ENCODE assay signal across 22 mouse cellular contexts in the genomic region with DNA sequence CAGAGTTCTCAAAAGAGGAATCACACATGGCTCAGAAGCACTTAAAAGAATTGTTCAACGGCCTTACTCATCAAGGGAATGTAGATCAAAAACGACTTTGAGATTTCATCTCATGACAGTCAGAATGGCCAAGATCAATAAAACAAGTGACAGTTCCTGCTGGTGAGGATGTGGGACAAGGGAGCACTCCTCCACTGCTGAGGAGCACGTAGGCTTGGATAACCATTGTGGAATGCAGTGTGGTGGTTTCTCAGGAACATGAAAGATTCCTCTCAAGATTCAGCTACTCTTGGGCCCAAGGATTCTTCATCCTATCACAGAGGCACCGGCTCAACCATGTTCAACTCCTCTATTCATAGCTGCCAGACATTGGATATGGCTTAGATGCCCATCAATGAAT.
DNase-seq lines count a peak whose midpoint lies in the region; ATAC-seq lines count a peak whose summit lies in the region.
"Had no signal": no experiment of that assay in that cellular context is flagged by ENCODE, and none has a peak within 500 bp of the region (broad histone marks: within the 10 kb centered on the region; RNA-seq: fewer than 3 reads in every experiment).

No protein-coding gene starts in this region.

- no peak overlapping the region for H3K9ac ChIP-seq in forebrain, embryonic 12.5 days
- no peak overlapping the region for H3K9ac ChIP-seq in forebrain, embryonic 11.5 days (ENCODE audit: low read length)
- no peak overlapping the region for H3K9ac ChIP-seq in neural tube, embryonic 13.5 days
- H3K9ac ChIP-seq in neural tube, embryonic 15.5 days (replicated peaks), result no peak overlapping the region
- H3K9ac ChIP-seq: heart, embryonic 12.5 days; heart, embryonic 15.5 days; hindbrain, embryonic 12.5 days; intestine, embryonic 15.5 days had no signal

- no peak for DNase-seq in forebrain, embryonic 11.5 days (ENCODE audit: low spot score)
- peak; percentile 55 for DNase-seq in heart, embryonic 10.5 days (ENCODE audit: low spot score)
- no peak for DNase-seq in heart, postnatal 14 days
- DNase-seq in neural tube, embryonic 10.5 days (ENCODE audit: extremely low spot score, low spot score), result no peak
- DNase-seq in adrenal gland, postnatal 10 days, result no peak
- DNase-seq: adrenal gland, adult 8-10 months; adrenal gland, postnatal 36 days; cerebellum, adult 18-20 months; cerebellum, adult 9-10 months; cerebellum, postnatal 14 days; gastrocnemius, postnatal 25 days; heart, postnatal 10 days; heart, postnatal 4 days; kidney, adult 2 months had no signal

- no peak for ATAC-seq in forebrain, embryonic 12.5 days (ENCODE audit: low FRiP score)
- ATAC-seq in forebrain, embryonic 11.5 days (replicated peaks; ENCODE audit: low FRiP score), result no peak
- ATAC-seq in neural tube, embryonic 13.5 days (ENCODE audit: low read depth), result no peak
- ATAC-seq in neural tube, embryonic 15.5 days (ENCODE audit: low FRiP score), result no peak
- ATAC-seq: activated CD4-positive, CD25-positive, alpha-beta regulatory T cell, adult 4 months; intestine, embryonic 15.5 days had no signal

- H3K4me1 ChIP-seq in forebrain, embryonic 12.5 days, result peaks cover 21% of the 10 kb centered on the region
- 0 out of 2 replicates have a peak, but pooled peaks cover 2% of the 10 kb centered on the region for H3K4me1 ChIP-seq in forebrain, embryonic 11.5 days (replicated peaks; ENCODE audit: control insufficient read depth, insufficient read depth, low read length)
- H3K4me1 ChIP-seq in heart, embryonic 10.5 days, result peaks cover 10% of the 10 kb centered on the region; the same call in 1 of the 2 replicates
- peaks cover 45% of the 10 kb centered on the region for H3K4me1 ChIP-seq in neural tube, embryonic 13.5 days (replicated peaks)
- H3K4me1 ChIP-seq in neural tube, embryonic 15.5 days, result peaks cover 34% of the 10 kb centered on the region
- H3K4me1 ChIP-seq: intestine, embryonic 15.5 days had no signal

- peak overlapping the region; percentile 65; the same call in 1 of the 2 replicates for H3K27ac ChIP-seq in forebrain, embryonic 12.5 days
- H3K27ac ChIP-seq in forebrain, embryonic 11.5 days (ENCODE audit: low read depth, low read length), result no peak overlapping the region
- no peak overlapping the region for H3K27ac ChIP-seq in heart, embryonic 10.5 days
- H3K27ac ChIP-seq in neural tube, embryonic 13.5 days (replicated peaks), result peak overlapping the region; percentile 84; the same call in 1 of the 2 replicates
- H3K27ac ChIP-seq in neural tube, embryonic 15.5 days (replicated peaks), result peak overlapping the region; percentile 67; the same call in 1 of the 2 replicates
- H3K27ac ChIP-seq: heart, embryonic 15.5 days; hindbrain, embryonic 12.5 days; intestine, embryonic 15.5 days had no signal

- H3K4me3 ChIP-seq in forebrain, embryonic 12.5 days (replicated peaks), result no peak overlapping the region
- no peak overlapping the region for H3K4me3 ChIP-seq in forebrain, embryonic 11.5 days (ENCODE audit: low read depth, low read length)
- H3K4me3 ChIP-seq in heart, embryonic 10.5 days, result no peak overlapping the region
- no peak overlapping the region for H3K4me3 ChIP-seq in neural tube, embryonic 13.5 days
- no peak overlapping the region for H3K4me3 ChIP-seq in neural tube, embryonic 15.5 days (replicated peaks)
- H3K4me3 ChIP-seq: heart, embryonic 12.5 days; heart, embryonic 15.5 days; hindbrain, embryonic 12.5 days; intestine, embryonic 15.5 days had no signal

- H3K27me3 ChIP-seq in forebrain, embryonic 12.5 days, result no peaks in the 10 kb centered on the region
- no peaks in the 10 kb centered on the region for H3K27me3 ChIP-seq in forebrain, embryonic 11.5 days (ENCODE audit: control insufficient read depth, insufficient read depth, low read length)
- no peaks in the 10 kb centered on the region for H3K27me3 ChIP-seq in heart, embryonic 10.5 days (ENCODE audit: insufficient read depth, poor library complexity, severe bottlenecking)
- no peaks in the 10 kb centered on the region for H3K27me3 ChIP-seq in neural tube, embryonic 13.5 days
- H3K27me3 ChIP-seq in neural tube, embryonic 15.5 days (replicated peaks), result no peaks in the 10 kb centered on the region
- H3K27me3 ChIP-seq: heart, embryonic 12.5 days; heart, embryonic 15.5 days; hindbrain, embryonic 12.5 days; intestine, embryonic 15.5 days had no signal

- no peaks in the 10 kb centered on the region for H3K36me3 ChIP-seq in forebrain, embryonic 12.5 days (replicated peaks)
- no peaks in the 10 kb centered on the region for H3K36me3 ChIP-seq in forebrain, embryonic 11.5 days (ENCODE audit: control insufficient read depth, insufficient read depth, low read length)
- no peaks in the 10 kb centered on the region for H3K36me3 ChIP-seq in heart, embryonic 10.5 days
- no peaks in the 10 kb centered on the region for H3K36me3 ChIP-seq in neural tube, embryonic 13.5 days
- H3K36me3 ChIP-seq in neural tube, embryonic 15.5 days, result no peaks in the 10 kb centered on the region
- H3K36me3 ChIP-seq: heart, embryonic 12.5 days; heart, embryonic 15.5 days; hindbrain, embryonic 12.5 days; intestine, embryonic 15.5 days had no signal

- 88% methylated on average over 4 of the region's 4 CpGs for WGBS in forebrain, embryonic 12.5 days
- 88% methylated on average over 4 of the region's 4 CpGs for WGBS in forebrain, embryonic 11.5 days
- 77% methylated on average over 4 of the region's 4 CpGs for WGBS in heart, embryonic 10.5 days
- 87% methylated on average over 4 of the region's 4 CpGs for WGBS in neural tube, embryonic 13.5 days
- WGBS in neural tube, embryonic 15.5 days, result 83% methylated on average over 4 of the region's 4 CpGs

- H3K9me3 ChIP-seq in forebrain, embryonic 12.5 days, result no peaks in the 10 kb centered on the region
- no peaks in the 10 kb centered on the region for H3K9me3 ChIP-seq in forebrain, embryonic 11.5 days (ENCODE audit: control insufficient read depth, low read length)
- H3K9me3 ChIP-seq in heart, embryonic 10.5 days, result no peaks in the 10 kb centered on the region
- H3K9me3 ChIP-seq in neural tube, embryonic 13.5 days, result no peaks in the 10 kb centered on the region
- H3K9me3 ChIP-seq in neural tube, embryonic 15.5 days (replicated peaks), result no peaks in the 10 kb centered on the region
- H3K9me3 ChIP-seq: heart, embryonic 15.5 days; hindbrain, embryonic 12.5 days; intestine, embryonic 15.5 days had no signal

- no peak overlapping the region for H3K4me2 ChIP-seq in forebrain, embryonic 12.5 days
- H3K4me2 ChIP-seq in forebrain, embryonic 11.5 days (ENCODE audit: low read depth, low read length, severe bottlenecking), result no peak overlapping the region
- H3K4me2 ChIP-seq in neural tube, embryonic 13.5 days, result no peak overlapping the region
- H3K4me2 ChIP-seq in neural tube, embryonic 15.5 days, result no peak overlapping the region
- H3K4me2 ChIP-seq: heart, embryonic 12.5 days; heart, embryonic 15.5 days; hindbrain, embryonic 12.5 days; intestine, embryonic 15.5 days had no signal

- intact Hi-C loops in heart, postnatal 14 days (cut with DNase I), result no loop called here

Comparison
In these comparisons a context has a peak if more than half of its experiments do, and no peak if none do; other contexts are left out.
1. H3K27ac ChIP-seq: peak in forebrain, embryonic 12.5 days (single experiment), neural tube, embryonic 13.5 days (single experiment) and neural tube, embryonic 15.5 days (single experiment); none in forebrain, embryonic 11.5 days (single experiment) and heart, embryonic 10.5 days (single experiment).